Mouse (Mus musculus) right cerebral cortex, adult 18-20 months (tissue): ENCODE measurements around the gene Mtmr1.
A peak's percentile ranks its signal among the peaks of the same experiment; 100 is the strongest.
"Not testable (repeated sequence)": the region's sequence is repeated elsewhere in the genome, so short reads cannot be mapped to it uniquely, and the experiment has no call there.

Experiments used
- DNase-seq: peaks from one replicate; pipeline ENCODE4 v3.0.0; 2022; ENCODE audit warnings: mixed read lengths

The Mtmr1 gene

GRCm38 (mm10) chrX:71364554-71364991 is at the start of gene Mtmr1:
Gene Mtmr1, plus strand, starts transcription at chrX:71364760.
- DNase-seq: peak; percentile 73

- DNase-seq: no peak
Observed at GRCm38 (mm10) chrX:71352033-71352432, 12.5 kb upstream of the Mtmr1 start.

- DNase-seq: no peak
Observed at GRCm38 (mm10) chrX:71355331-71355730, 9.2 kb upstream of the Mtmr1 start.

- not testable (repeated sequence) for DNase-seq
Observed at GRCm38 (mm10) chrX:71361793-71362192, 2.8 kb upstream of the Mtmr1 start.

GRCm38 (mm10) chrX:71364062-71364461 is 498 bp upstream of the Mtmr1 start:
- DNase-seq: peak; percentile 24

- DNase-seq: peak; percentile 20
Observed at GRCm38 (mm10) chrX:71365011-71365410, 451 bp downstream of the Mtmr1 start.

- no peak for DNase-seq
Observed at GRCm38 (mm10) chrX:71365510-71365909, 950 bp downstream of the Mtmr1 start.

- DNase-seq: no peak
Observed at GRCm38 (mm10) chrX:71366973-71367372, 2.4 kb downstream of the Mtmr1 start.

GRCm38 (mm10) chrX:71376781-71377180 is 12.2 kb downstream of the Mtmr1 start:
- DNase-seq: no peak

- no peak for DNase-seq
Observed at GRCm38 (mm10) chrX:71378435-71378834, 13.9 kb downstream of the Mtmr1 start.

GRCm38 (mm10) chrX:71381571-71381970 is 17.0 kb downstream of the Mtmr1 start:
- DNase-seq: peak; percentile 26

- DNase-seq: no peak
Observed at GRCm38 (mm10) chrX:71396326-71396725, 31.8 kb downstream of the Mtmr1 start.

GRCm38 (mm10) chrX:71406290-71406689 is 41.7 kb downstream of the Mtmr1 start:
- DNase-seq: no peak

GRCm38 (mm10) chrX:71408386-71408785 is 43.8 kb downstream of the Mtmr1 start:
- no peak for DNase-seq

- no peak for DNase-seq
Observed at GRCm38 (mm10) chrX:71412776-71413175, 48.2 kb downstream of the Mtmr1 start.

GRCm38 (mm10) chrX:71413616-71414015 is 49.1 kb downstream of the Mtmr1 start:
- DNase-seq: no peak

- no peak for DNase-seq
Observed at GRCm38 (mm10) chrX:71424852-71425251, 60.3 kb downstream of the Mtmr1 start.

- peak; percentile 71 for DNase-seq
Observed at GRCm38 (mm10) chrX:71425746-71426519, 61.4 kb downstream of the Mtmr1 start.

GRCm38 (mm10) chrX:71427491-71427890 is 62.9 kb downstream of the Mtmr1 start:
- no peak for DNase-seq

GRCm38 (mm10) chrX:71430900-71431299 is 66.3 kb downstream of the Mtmr1 start:
- no peak for DNase-seq

GRCm38 (mm10) chrX:71434448-71434847 is 69.9 kb downstream of the Mtmr1 start:
- DNase-seq: no peak

GRCm38 (mm10) chrX:71434860-71435259 is 70.3 kb downstream of the Mtmr1 start:
- no peak for DNase-seq

- DNase-seq: peak; percentile 23
Observed at GRCm38 (mm10) chrX:71435542-71435941, 71.0 kb downstream of the Mtmr1 start.

GRCm38 (mm10) chrX:71439473-71439872 is 74.9 kb downstream of the Mtmr1 start:
- no peak for DNase-seq

GRCm38 (mm10) chrX:71442916-71443315 is 78.4 kb downstream of the Mtmr1 start:
- no peak for DNase-seq
